Mouse (Mus musculus): ENCODE measurements at regions not wholly inside any gene's neighbourhood (a gene's known extent, or its start where the extent isn't known, plus 50 kb on each side); places are given as distances from the start of the nearest gene placed in this dataset.

GRCm38 (mm10) chr1:128781311-128781710 is 189.2 kb upstream of the Cxcr4 start:
- TF ChIP-seq POLR2A (IDR thresholded peaks at IDR 0.05; ENCODE audit: insufficient read length, low read depth) (no peak), TCF12 (IDR thresholded peaks at IDR 0.05; ENCODE audit: insufficient read depth, poor library complexity, severe bottlenecking) (no peak), MAX (IDR thresholded peaks at IDR 0.05; ENCODE audit: low read depth) (no peak)

All from myocyte (in vitro differentiated cells).